Mouse (Mus musculus): ENCODE data around the gene Mdc1. TPM values are rescaled to one million over a fixed set of nuclear protein-coding genes. Genes with fewer than 3 reads are reported as not detected.

Gene Mdc1
- polyA plus RNA-seq, 1 experiment: 8.2 TPM

DNA sequence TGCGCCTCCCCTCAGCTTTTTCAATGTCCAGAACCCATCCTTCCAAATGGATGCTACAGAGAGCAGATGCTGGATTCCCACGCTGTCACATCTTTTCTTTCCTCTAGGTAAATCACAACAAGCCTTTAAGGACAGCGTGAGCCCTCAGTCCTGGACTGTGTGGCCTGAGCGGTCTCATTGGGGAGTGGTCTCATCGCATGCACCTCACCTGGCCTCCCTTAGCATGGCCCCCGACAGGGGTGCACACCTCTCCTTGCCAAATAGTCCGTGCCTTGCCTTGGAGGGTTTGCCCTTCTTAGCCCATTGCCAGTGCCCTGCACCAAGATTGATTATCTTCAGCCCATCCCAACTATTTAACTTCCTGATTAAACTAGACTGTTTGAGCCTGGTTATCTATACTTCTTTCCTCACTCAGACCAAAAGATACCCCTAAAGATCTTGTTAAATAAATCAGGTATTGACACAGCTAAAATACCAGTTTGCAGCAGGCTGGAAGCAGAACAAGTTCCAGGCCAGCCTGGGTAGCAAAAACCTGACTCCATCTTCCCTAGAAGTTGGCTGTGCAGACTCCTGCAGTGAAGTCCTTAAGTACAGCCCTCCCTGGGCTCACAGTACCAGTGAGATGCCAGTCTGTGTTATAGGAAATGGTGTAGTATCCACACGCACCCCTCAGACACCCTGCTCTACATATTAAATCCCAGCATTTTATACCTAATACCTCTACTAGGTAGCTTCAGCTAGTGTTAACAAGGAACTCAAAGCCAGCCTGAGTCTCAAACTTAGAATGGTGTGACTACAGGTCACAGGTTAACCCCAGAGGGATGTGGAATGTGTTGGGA lies 8.7 kb upstream of the Mdc1 start:
- TF ChIP-seq POLR2A (IDR thresholded peaks at IDR 0.05; ENCODE audit: borderline replicate concordance, extremely low read depth, low read depth, low read length) (no peak), CTCF (IDR thresholded peaks at IDR 0.05; ENCODE audit: insufficient read depth, low read length) (no peak)
- WGBS: 70% methylated on average over 8 of the region's 8 CpGs
- Histone ChIP-seq H3K4me1 (ENCODE audit: control insufficient read depth, insufficient read depth, low read length) (peaks cover 21% of the 10 kb centered on the region), H3K4me3 (replicated peaks; ENCODE audit: extremely low read depth, low read depth, low read length) (no peak overlapping the region)
- no peak for DNase-seq

DNA sequence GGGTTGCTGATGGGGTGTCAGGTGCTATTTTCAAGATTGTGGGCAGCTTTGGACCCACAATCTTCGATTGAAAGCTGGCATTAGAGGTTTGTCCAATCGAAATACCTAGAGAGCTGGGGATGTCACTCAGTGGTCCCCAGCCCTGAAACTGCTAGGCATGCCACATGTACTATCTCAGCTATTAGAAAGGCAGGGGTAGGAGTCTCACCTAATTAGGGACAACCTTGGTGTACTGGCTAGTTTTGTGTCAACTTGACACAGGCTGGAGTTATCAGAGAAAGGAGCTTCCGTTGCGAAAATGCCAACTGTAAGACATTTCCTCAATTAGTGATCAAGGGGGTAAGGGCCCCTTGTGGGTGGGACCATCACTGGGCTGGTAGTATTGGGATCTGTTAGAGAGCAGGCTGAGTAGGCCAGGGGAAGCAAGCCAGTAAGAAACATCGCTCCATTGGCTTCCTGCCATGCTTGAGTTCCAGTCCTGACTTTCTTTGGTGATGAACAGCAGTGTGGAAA lies 8.0 kb upstream of the Mdc1 start:
- H3K4me1 ChIP-seq (ENCODE audit: control insufficient read depth, insufficient read depth, low read length): peaks cover 21% of the 10 kb centered on the region
- no peak for DNase-seq
- H3K4me3 ChIP-seq (replicated peaks; ENCODE audit: extremely low read depth, low read depth, low read length): no peak overlapping the region
- TF ChIP-seq POLR2A (IDR thresholded peaks at IDR 0.05; ENCODE audit: borderline replicate concordance, extremely low read depth, low read depth, low read length): no peak
- no peak for TF ChIP-seq CTCF (IDR thresholded peaks at IDR 0.05; ENCODE audit: insufficient read depth, low read length)
- 30% methylated on average over 5 of the region's 5 CpGs for WGBS

GRCm38 (mm10) chr17:35833894-35834293 lies 7.4 kb upstream of the Mdc1 start:
- Histone ChIP-seq H3K4me1 (ENCODE audit: control insufficient read depth, insufficient read depth, low read length) (peaks cover 23% of the 10 kb centered on the region), H3K4me3 (replicated peaks; ENCODE audit: extremely low read depth, low read depth, low read length) (no peak overlapping the region)
- TF ChIP-seq POLR2A (IDR thresholded peaks at IDR 0.05; ENCODE audit: borderline replicate concordance, extremely low read depth, low read depth, low read length): no peak
- TF ChIP-seq CTCF (IDR thresholded peaks at IDR 0.05; ENCODE audit: insufficient read depth, low read length): no peak
- 49% methylated on average over 5 of the region's 5 CpGs for WGBS
- no peak for DNase-seq

DNA sequence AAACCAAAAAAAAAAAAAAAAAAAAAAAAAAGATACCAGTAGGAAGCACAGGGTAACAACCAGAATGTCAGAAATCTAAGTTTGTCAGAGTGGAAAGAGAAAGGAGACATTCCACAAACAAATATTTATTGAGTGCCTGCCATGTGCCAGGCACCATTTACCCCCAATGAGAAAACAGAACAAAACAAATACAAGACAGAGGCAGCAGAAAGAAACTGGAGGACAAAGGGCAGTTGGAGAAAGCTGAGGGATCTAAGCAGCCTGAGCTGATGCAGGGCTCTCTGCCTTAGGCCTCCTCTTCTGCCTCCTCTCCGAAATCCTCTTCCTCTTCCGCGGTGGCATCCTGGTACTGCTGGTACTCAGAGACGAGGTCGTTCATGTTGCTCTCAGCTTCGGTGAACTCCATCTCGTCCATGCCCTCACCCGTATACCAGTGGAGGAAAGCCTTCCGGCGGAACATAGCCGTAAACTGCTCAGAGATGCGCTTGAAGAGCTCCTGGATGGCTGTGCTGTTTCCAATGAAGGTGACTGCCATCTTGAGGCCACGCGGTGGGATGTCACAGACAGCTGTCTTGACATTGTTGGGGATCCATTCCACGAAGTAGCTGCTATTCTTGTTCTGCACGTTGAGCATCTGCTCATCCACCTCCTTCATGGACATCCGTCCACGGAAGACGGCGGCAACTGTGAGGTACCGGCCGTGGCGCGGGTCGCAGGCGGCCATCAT lies 6.5 kb upstream of the Mdc1 start:
- no peak overlapping the region for H3K4me3 ChIP-seq (replicated peaks; ENCODE audit: extremely low read depth, low read depth, low read length)
- H3K4me1 ChIP-seq (ENCODE audit: control insufficient read depth, insufficient read depth, low read length): peaks cover 18% of the 10 kb centered on the region
- WGBS: 49% methylated on average over 26 of the region's 26 CpGs
- TF ChIP-seq CTCF (IDR thresholded peaks at IDR 0.05; ENCODE audit: insufficient read depth, low read length): 0 out of 2 replicates have a peak, but pooled peaks have one; percentile 8
- no peak for TF ChIP-seq POLR2A (IDR thresholded peaks at IDR 0.05; ENCODE audit: borderline replicate concordance, extremely low read depth, low read depth, low read length)
- DNase-seq: no peak

DNA sequence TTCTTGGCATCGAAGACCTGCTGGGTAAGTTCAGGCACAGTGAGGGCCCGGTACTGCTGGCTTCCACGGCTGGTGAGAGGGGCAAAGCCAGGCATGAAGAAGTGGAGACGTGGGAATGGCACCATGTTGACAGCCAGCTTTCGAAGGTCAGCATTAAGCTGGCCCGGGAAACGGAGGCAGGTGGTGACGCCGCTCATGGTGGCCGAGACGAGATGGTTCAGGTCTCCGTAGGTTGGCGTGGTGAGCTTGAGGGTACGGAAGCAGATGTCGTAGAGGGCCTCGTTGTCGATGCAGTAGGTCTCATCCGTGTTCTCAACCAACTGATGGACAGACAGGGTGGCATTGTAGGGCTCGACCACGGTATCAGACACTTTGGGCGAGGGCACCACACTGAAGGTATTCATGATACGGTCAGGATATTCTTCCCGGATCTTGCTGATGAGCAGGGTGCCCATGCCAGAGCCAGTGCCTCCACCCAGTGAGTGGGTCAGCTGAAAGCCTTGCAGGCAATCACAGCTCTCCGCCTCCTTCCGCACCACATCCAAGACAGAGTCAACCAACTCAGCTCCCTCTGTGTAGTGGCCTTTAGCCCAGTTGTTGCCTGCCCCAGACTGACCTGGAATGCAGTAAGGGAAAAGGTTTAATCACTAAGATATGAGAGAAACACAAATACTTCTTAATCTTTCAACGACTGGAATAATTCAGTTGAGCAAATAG lies 5.7 kb upstream of the Mdc1 start:
- 50% methylated on average over 26 of the region's 26 CpGs for WGBS
- Histone ChIP-seq H3K4me3 (replicated peaks; ENCODE audit: extremely low read depth, low read depth, low read length) (no peak overlapping the region), H3K4me1 (ENCODE audit: control insufficient read depth, insufficient read depth, low read length) (peaks cover 16% of the 10 kb centered on the region)
- DNase-seq: no peak
- TF ChIP-seq POLR2A (IDR thresholded peaks at IDR 0.05; ENCODE audit: borderline replicate concordance, extremely low read depth, low read depth, low read length) (peak; percentile 18; the same call in 1 of the 2 replicates), CTCF (IDR thresholded peaks at IDR 0.05; ENCODE audit: insufficient read depth, low read length) (no peak)

DNA sequence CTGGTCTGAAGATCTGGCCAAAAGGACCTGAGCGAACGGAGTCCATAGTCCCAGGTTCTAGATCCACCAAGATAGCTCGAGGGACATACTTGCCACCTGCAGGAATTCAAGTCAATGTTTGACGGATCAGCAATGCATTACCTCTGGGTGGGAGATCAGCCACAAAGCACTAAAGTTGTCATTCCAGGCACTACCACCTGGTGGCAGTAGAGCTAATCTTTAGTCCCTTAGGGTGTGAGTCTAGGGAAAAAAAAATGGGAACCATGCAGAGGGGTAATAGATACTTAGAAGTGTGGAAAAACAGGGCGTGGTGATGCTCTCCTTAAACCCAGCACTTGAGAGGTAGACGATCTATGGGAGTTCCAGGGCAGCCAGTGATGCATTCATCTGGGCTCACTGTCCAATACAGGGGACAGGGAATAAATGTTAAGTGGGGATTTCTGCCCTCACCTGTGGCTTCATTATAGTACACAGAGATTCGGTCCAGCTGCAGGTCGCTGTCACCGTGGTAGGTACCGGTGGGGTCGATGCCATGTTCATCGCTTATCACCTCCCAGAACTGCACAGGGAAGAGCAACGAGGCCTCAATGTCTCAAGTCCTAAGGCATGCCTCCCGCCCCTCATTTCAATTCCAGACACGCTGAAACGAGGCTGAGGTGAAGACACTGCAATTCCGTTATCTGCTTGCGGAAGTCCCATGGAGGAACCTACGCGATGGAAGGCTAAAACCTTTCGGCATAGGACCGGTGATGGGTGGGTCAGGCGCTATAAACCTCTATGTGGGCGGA lies 4.9 kb upstream of the Mdc1 start:
- 5% methylated on average over 24 of the region's 24 CpGs for WGBS
- H3K4me1 ChIP-seq (ENCODE audit: control insufficient read depth, insufficient read depth, low read length): peaks cover 16% of the 10 kb centered on the region
- TF ChIP-seq CTCF (IDR thresholded peaks at IDR 0.05; ENCODE audit: insufficient read depth, low read length) (peak; percentile 50), POLR2A (IDR thresholded peaks at IDR 0.05; ENCODE audit: borderline replicate concordance, extremely low read depth, low read depth, low read length) (no peak; the same call in 1 of the 2 replicates)
- peak overlapping the region; percentile 88 for H3K4me3 ChIP-seq (replicated peaks; ENCODE audit: extremely low read depth, low read depth, low read length)
- DNase-seq: peak; percentile 83

DNA sequence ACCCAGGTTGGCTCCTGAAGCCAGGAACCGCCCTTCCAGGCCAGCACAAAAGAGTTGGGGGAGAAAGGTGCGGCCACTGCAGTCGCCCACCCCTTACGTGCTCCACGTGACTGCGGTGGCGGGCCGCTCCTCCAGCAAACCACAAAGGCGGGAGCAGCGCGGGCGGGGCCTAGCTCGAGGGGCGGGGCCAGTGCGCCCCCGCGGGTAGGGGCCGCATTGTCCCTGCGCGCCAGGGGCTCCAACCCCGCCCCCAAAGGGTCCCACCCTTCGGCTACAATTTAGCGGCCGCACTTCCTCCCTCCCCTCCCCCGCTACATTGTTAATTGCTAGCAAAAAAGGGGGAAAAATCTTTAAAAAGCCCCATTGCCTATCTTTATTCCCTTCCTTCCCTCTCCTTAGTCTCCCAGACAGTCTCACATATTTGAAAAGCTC lies 4.3 kb upstream of the Mdc1 start:
- TF ChIP-seq POLR2A (IDR thresholded peaks at IDR 0.05; ENCODE audit: borderline replicate concordance, extremely low read depth, low read depth, low read length): no peak
- no peak for TF ChIP-seq CTCF (IDR thresholded peaks at IDR 0.05; ENCODE audit: insufficient read depth, low read length)

GRCm38 (mm10) chr17:35837487-35837886 lies 3.8 kb upstream of the Mdc1 start:
- TF ChIP-seq CTCF (IDR thresholded peaks at IDR 0.05; ENCODE audit: insufficient read depth, low read length) (no peak), POLR2A (IDR thresholded peaks at IDR 0.05; ENCODE audit: borderline replicate concordance, extremely low read depth, low read depth, low read length) (no peak)
- WGBS: under 1% methylated on average over 18 of the region's 18 CpGs

More for the DNA sequence above, 4.3 kb upstream of the Mdc1 start:
- peak; percentile 84 for DNase-seq
- under 1% methylated on average over 23 of the region's 25 CpGs for WGBS
- Histone ChIP-seq H3K4me3 (replicated peaks; ENCODE audit: extremely low read depth, low read depth, low read length) (peak overlapping the region; percentile 88), H3K4me1 (ENCODE audit: control insufficient read depth, insufficient read depth, low read length) (peaks cover 18% of the 10 kb centered on the region)

More at GRCm38 (mm10) chr17:35837487-35837886, 3.8 kb upstream of the Mdc1 start:
- H3K4me1 ChIP-seq (ENCODE audit: control insufficient read depth, insufficient read depth, low read length): peaks cover 21% of the 10 kb centered on the region
- peak; percentile 54 for DNase-seq
- peak overlapping the region; percentile 88 for H3K4me3 ChIP-seq (replicated peaks; ENCODE audit: extremely low read depth, low read depth, low read length)

All from lung, adult 2 months (tissue).